Mouse (Mus musculus) liver (tissue): ENCODE measurements at regions not wholly inside any gene's neighbourhood (a gene's known extent, or its start where the extent isn't known, plus 50 kb on each side); places are given as distances from the start of the nearest gene placed in this dataset.

ENCODE experiments used
- DNase-seq: peaks from one replicate; pipeline ENCODE4 v3.0.0-alpha.2; 2020; ENCODE audit warnings: mixed read lengths

DNA sequence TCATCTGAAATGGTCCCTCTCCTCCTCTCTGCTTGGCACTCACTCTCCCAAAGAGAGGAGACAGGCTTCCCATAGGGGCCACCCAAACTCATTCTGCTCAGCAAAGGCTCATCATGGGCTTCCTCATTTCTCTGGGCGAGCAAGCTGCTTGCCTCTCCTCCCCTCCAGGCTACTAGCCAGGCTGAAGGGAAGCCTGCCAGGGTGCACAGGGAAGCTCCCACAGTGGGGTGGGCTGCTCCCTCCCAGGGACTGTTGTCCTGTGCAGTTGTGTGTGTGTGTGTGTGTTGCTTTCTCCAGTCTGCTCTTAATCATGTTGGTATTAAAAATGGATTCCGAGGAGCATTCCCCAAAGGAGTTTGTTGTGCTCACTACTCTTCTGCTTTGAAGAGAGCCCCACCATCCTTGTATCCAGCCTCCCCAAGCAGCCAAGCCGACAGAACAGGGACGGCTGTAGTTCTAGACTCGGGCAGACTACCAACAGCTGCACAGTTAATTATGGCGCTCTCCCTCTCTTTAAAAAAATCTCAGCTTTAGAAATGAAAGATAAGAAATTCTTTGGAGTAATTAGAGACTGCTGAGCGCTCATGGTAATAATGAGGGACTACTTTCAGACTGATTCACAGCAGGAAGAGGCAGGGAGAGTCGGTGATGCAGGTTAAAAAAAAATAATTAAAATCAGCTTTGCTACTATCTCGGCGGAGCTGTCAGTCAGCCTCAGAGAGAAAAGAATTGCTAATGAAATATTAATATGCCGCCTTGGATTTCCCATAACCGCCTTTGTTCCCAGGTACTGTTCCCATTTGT is 417.0 kb downstream of the Cmpk2 start:
- no peak for DNase-seq

GRCm38 (mm10) chr12:26885083-26885482 is 416.1 kb downstream of the Cmpk2 start:
- no peak for DNase-seq

GRCm38 (mm10) chr12:26884156-26884555 is 415.2 kb downstream of the Cmpk2 start:
- DNase-seq = peak; percentile 10

GRCm38 (mm10) chr12:26877691-26878121 is 408.7 kb downstream of the Cmpk2 start:
- no peak for DNase-seq

DNA sequence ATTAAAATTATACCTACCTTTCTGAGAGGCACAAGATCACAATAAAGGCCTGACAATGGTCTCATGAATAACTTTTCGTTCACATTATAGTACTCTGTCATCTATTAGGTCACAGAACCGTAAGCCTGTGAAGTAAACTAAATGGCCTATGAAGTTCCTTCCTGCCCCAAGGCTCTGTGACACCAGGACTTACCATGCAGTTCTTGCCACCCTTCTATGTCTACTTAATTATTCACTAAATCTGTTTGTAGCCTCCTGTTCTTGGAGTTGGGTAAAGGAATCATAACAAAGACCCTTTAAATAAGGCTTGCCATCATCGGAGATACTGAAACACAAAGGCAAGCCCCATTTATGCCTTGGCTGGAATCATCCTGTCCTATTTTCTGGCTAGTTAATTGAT is 408.3 kb downstream of the Cmpk2 start:
- no peak for DNase-seq

DNA sequence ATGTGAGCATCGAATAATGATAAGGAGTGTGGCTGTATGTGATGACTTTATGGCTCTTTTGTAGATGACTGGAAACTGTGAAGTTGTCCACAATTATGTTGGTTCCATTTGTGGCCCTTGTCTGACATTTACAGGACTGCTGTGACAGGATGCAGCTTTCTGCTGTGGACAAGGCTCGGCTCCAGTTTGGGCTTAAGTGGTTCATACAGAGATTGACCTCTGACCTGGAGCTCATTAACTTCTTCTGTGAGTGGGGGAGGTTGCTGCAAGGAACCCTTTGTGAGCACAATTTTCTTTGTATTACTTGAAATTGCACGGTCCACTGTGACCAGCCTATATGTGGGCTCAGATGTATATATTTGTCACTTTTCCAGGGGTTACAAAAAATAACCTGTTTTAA is 403.5 kb downstream of the Cmpk2 start:
- no peak for DNase-seq

DNA sequence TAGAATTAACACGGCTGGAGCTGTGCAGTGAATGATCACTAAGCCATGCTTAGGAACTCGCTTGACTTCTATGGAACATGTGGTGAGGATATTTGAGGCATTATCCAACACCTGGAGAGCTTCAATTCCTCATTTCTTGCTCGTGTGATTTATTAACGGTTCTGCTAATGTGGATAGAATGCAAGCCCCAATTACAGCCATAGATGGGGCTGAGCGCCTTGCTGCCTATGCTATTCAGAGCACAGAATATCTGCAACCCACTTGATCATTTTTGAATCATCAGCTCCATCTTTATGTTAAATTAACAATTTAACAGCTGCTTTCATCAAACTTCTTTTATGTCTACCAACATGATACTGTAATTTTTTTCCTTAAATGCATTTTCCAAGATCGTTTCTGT is 398.7 kb downstream of the Cmpk2 start:
- no peak for DNase-seq

DNA sequence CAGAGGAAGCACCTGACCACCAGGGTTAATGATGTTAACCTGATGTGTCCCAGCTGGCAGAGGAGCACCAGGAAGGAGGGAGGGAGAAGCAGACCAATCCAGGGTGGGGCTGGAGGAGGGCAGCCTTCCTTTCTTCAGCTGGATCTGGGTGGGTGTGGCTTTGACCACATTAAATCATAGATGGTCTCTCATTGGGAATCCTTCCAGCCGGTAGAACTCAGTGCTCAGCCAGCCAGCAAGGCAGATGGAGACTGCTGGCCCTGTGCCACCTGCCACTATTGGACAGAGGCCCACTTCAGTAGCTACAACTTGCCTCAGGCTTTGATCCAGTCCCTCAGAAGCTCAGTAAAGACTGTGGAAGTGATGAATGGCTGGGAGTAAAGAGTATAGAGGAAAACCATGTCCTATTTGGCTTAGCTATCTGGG is 386.1 kb downstream of the Cmpk2 start:
- peak; percentile 30 for DNase-seq

- no peak for DNase-seq
Observed at GRCm38 (mm10) chr12:26844917-26845316, 375.9 kb downstream of the Cmpk2 start.

- no peak for DNase-seq
Observed at GRCm38 (mm10) chr12:26842696-26843095, 373.7 kb downstream of the Cmpk2 start.

DNA sequence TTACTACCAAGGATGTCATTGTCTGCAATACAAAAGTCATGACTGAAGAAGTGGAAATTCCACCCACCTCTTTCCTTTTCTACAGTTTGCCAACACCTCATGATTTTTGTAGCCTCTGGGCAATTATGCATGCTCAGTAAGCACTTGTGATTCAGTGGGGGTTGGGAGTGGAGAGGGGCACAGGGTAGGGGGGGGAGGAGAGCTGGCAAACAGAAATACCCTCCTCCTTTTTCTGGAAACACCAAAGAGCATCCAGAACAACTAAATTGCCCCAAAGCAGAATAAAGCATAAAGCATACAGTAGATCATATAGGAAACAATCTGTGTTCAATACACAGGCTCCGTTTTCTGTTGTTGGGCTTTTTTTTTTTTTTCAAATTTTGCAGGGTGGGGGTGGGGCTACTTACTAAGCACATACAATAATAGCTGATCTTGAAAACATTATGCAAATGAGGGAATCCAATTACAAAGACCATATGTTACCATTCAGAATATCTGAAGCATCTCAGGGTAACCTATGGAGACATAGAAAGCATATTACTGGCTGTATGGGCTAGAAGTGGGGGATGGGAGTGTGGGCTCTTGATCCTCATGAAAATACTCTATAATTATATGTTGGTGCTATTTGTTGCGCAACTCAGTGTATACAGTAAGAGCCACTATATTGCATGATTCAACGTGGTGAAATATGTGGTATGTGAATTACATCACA is 352.4 kb downstream of the Cmpk2 start:
- no peak for DNase-seq

GRCm38 (mm10) chr12:26817866-26818265 is 348.9 kb downstream of the Cmpk2 start:
- DNase-seq = no peak

DNA sequence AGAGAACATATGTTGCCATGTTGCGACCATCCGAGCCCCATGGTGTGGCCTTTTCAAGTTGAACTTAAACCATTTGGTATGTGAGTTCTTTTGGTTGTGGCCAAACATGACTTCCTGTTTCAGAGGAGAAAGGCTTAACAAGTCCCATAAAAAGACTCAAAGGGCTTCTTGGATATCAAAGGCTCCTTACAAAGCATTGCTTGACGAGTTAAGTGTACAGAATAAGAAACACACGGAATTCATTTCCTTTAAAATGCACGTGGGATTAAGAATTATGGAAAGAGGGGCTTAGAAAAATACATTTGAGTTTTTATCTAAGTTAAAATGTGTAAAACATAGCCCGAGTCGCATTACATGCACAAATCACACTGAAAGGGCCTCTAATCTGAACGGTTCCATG is 346.8 kb downstream of the Cmpk2 start:
- DNase-seq = no peak

DNA sequence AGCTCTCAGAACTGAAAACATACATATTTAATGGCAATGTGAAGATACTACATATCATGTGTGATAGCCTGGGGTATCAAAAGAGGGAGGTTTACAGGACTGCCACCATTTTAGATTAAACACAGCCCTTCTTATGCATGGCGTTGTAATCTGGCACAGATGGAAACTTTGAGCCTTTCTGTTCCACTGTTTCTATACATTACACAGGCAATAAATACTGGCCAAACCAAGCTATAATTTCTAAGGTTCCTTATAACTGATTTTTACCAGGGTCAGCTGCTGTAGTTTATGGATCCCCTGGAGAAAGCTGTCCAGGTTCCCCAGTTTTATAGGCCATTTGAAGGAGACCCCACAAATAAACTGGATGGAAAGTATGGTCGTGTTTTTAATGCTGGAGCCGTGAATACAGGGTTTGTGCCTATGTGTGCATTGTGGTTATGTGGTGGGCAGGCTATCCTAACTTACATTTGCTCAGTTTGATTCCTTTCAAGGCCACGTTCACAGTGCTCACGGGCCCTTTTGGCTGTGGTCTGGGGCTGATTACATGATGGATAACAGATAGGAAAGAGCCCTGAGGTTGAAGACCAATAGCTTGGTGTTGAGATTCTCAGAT is 341.7 kb downstream of the Cmpk2 start:
- no peak for DNase-seq

DNA sequence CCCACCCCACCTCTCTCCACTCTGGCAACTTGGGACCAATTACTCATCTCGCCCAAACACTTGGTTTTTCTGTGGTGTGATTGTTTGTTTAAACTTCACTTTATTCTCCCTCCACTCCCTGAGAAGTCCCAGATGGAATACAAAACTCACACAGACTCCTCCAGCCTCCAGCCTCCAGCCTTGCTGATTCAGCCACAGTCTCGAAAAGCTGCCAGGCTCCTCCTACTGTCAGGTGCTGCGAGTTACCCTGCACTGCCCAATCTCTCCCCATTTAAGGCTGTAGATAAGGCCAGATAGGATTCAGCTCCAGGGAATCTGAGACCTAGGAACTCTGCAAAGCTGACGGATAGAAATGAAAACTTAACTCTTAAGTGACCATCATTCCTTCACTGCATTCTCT is 340.7 kb downstream of the Cmpk2 start:
- DNase-seq = peak; percentile 10

- DNase-seq = no peak
Observed at GRCm38 (mm10) chr12:26802542-26802941, 333.5 kb downstream of the Cmpk2 start.

DNA sequence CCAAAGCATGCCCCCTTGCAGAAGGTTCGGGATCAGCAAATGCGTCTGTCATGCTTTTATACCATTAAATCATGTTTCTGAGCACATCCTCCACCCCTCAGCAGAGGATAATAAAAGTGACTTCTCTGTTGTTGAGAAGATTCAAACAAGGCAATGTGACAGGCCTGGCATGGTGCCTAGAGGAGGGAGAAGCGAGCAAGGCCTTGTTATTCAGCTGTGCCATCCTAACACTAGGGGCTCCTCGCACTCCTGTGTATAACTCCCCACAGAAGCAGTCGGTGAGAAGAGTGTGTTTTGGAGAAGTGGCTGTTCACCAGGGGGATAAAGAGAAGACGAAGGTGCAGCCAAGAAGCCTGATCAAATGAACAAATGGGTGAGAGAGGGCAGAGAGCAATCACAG is 330.3 kb downstream of the Cmpk2 start:
- no peak for DNase-seq

- DNase-seq = no peak
Observed at GRCm38 (mm10) chr12:26796367-26796766, 327.4 kb downstream of the Cmpk2 start.

DNA sequence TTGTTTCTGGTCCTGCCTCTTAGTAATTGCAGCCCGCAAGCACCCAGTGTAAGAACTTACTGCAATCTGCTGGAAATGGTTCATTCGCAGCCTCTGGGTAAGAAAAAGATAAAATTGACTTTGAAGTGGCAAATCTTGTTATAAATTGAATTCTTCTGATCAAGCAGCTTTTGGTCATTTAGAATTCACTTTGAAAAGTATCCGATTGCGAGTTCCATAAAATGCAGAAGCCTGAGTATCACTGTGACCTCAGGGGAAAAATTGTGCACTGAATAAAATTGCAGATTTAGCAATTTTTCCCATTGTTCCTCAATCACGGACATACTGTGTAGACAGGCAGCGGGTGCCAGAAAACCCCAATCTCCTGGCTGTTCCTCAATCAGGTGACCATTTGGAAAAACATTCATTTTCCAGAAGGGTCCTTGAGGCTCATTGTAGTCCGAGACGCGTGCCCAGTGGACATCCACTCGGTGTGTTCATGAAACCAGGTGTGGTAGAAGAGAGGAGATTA is 320.4 kb downstream of the Cmpk2 start:
- no peak for DNase-seq

- no peak for DNase-seq
Observed at GRCm38 (mm10) chr12:26785550-26785949, 316.5 kb downstream of the Cmpk2 start.

DNA sequence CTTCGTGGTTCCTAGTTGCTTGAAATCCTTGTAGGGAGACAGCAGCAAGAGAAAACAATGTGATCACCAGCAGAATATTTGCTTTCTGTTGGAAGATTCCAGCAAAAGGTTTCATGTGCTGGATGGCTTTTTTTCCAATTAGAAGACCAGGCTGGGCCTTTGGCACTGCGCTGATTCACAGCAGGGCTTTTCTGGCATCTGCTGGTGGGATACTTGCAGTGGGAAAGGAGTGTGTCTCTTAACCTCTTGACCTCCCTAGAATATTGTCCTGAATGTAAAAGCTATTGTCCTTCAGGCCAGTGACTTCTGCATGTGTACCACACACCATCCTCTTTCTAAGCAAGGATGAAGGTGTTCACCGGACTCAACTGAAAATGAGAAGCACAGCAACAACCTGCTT is 315.4 kb downstream of the Cmpk2 start:
- DNase-seq = no peak

- no peak for DNase-seq
Observed at GRCm38 (mm10) chr12:26783800-26784199, 314.8 kb downstream of the Cmpk2 start.

GRCm38 (mm10) chr12:26781537-26781936 is 312.5 kb downstream of the Cmpk2 start:
- no peak for DNase-seq

- no peak for DNase-seq
Observed at GRCm38 (mm10) chr12:26778796-26779195, 309.8 kb downstream of the Cmpk2 start.
